Mouse (Mus musculus) right cerebral cortex, adult 2 months (tissue): Measurements from ENCODE around the gene Gm8068.
"Not testable (repeated sequence)": the region's sequence is repeated elsewhere in the genome, so short reads cannot be mapped to it uniquely, and the experiment has no call there.

Source experiments
- DNase-seq, 2 experiments: peaks; one replicate each; pipeline ENCODE4 v3.0.0; 2021 to 2022; ENCODE audit warnings: low spot score in 2 of 2

Gm8068 gene

GRCm38 (mm10) chr14:41701785-41702184, at the start of gene Gm8068:
TSS of gene Gm8068 (minus strand) at chr14:41701885.
- DNase-seq: not testable (repeated sequence)

GRCm38 (mm10) chr14:41750514-41750913, 48.8 kb upstream of the Gm8068 start, which contains the start of gene Gm7929:
TSS of gene Gm7929 (minus strand) at chr14:41750614.
- DNase-seq: not testable (repeated sequence)

DNA sequence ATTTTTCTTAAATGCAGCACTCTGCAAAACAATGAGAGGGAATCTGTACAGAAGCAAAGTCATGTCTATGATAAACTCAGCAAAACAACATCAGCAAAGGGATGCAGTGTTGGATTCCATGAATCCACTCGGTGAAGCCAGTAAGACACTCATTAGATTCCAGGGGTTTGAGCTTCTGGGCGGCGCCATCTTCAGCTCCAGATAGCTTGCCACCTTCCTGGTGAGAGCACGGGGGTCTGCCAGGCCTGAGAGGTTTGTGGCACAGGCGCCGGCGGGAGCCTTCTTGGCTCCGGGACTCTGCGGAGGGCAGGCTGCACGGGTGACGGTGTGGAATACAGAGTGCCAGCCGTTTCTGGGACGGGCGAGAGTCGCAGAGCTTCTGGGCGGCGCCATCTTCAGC, 21.8 kb upstream of the Gm8068 start:
- not testable (repeated sequence) for DNase-seq

- not testable (repeated sequence) for DNase-seq
Observed at GRCm38 (mm10) chr14:41717180-41717579, 15.5 kb upstream of the Gm8068 start.

- DNase-seq: peak in 1 of 2 experiments; percentile 22
Observed at GRCm38 (mm10) chr14:41648176-41648575, 53.5 kb downstream of the Gm8068 start.
